Mouse (Mus musculus) ES-Bruce4 (cell line): ENCODE data around the gene Abca9.

Experiments used
- CTCF ChIP-seq: IDR thresholded peaks from one replicate; pipeline ENCODE4 v1.8.1; 2011; ENCODE audit warnings: low read depth, low read length
- EP300 ChIP-seq: IDR thresholded peaks from 2 replicates; pipeline ENCODE4 v1.6.1; 2011; ENCODE audit warnings: low read depth, low read length; ENCODE audit not compliant: insufficient read depth
- POLR2A ChIP-seq: IDR thresholded peaks from one replicate; pipeline ENCODE4 v1.8.1; 2011; ENCODE audit warnings: low read length; ENCODE audit not compliant: insufficient read depth

DNA sequence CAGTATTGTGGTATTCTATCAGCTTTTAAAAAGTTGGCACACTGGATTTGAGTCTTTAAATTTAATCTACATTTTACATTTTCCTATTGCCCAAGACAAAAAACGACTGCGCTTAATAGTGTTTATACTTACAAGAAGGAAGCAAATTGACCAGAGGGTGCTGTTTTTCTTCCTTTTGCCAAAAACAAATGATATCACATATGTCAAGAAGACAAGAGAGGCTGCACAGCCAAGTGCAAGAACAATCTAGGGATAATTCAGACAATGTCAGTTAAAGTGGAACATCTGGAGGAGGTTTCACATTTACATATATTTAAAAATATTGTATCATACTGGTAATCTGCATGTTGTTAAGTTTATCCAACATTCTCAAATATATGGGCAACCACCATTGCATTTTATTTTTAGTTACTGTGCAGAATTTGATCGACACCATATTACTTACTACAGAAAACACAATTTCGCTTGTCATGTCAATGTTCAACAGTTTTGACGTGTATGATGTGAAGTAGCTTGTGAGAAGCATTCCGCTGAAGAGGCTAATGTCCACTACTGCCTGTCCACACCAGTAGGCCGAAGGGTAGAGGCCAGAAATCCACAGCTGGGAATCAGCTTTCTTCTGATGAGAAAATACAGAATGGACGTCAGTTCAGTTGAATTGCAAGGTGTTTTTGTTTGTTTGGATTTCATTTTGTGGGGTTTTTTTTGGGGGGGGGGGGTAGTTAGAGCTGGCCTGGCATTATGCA lies 28.7 kb upstream of the Abca9 start:
- TF ChIP-seq EP300 (no peak), POLR2A (no peak), CTCF (no peak)
